Mouse (Mus musculus) MEL (cell line): ENCODE measurements at regions not wholly inside any gene's neighbourhood (a gene's known extent, or its start where the extent isn't known, plus 50 kb on each side); places are given as distances from the start of the nearest gene placed in this dataset.

ENCODE experiments used
- GATA1 ChIP-seq: IDR thresholded peaks from 2 replicates; pipeline ENCODE4 v1.6.1; 2011; ENCODE audit warnings: low read depth, low read length, improper control_type of control experiment
- MYC ChIP-seq: IDR thresholded peaks from 2 replicates; pipeline ENCODE4 v1.6.1; 2011; ENCODE audit warnings: low read depth, mild to moderate bottlenecking, low read length, improper control_type of control experiment, moderate library complexity

DNA sequence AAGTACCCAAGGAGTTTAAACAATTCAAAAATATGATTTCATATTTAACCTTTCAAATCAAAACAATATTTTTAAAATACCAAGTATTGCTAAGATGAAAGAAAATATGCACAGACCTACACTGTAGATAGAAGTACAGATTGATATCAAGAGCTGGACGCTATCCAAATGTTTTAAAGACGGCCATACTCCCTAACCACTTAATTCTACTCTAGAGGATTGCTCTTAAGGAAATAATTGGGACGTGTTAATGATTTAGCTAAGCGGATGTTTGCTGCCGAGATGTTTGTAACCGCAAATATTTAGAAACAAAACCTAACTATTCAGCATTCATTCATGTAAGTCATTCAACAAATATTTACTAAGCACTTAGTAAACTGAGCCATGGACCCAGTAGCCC, 294.2 kb downstream of the Mycn start:
- TF ChIP-seq MYC (no peak), GATA1 (no peak)
